Mouse (Mus musculus) right cerebral cortex, postnatal 36 days (tissue): ENCODE data around the gene Gm10570.
A peak's percentile ranks its signal among the peaks of the same experiment; 100 is the strongest.

Source experiments
- DNase-seq, 2 experiments: peaks; one replicate each; pipeline ENCODE4 v3.0.0; 2022; ENCODE audit warnings: low spot score in 2 of 2, mixed read lengths in 1 of 2

Gm10570 gene

DNA sequence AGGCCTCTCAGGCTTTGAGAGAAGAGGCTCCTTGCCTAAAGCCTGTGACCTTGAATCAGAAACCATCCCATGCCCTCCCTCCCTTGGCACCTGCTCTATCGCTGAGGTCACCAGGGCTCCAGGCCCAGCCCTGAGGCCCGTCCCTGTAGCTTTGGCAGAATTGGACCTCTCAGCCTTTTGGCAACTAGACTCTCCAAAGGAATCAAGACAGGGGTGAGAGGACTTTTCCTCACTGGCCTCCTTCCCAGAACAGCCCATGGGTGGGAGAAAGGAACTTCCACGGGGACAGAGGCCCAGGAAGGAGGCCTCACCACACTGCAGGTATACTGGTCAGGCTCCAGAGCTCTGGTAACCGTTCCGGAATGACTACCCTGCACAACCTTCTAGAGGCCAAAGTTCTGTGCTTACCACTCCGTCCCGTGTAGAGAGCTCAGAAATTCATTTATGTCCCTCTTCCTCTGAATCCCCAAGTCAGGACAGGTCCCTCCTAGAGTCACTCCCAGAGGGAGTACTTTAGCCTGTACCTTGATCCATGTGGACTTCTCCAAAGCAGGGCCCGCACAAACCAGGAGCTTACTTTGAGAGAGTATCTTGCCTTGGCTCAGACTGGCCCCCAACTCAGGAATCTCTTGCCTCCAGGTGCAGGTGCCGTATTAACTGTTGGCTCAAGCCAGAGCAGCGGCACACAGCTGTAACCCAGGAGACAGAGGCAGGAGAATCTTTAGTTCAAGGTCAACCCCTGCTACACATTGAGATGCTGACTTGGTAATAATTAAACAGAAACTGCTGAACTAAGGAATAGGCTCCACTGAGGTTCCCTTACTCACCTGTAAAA lies 1.5 kb downstream of the Gm10570 start:
- DNase-seq = no peak

DNA sequence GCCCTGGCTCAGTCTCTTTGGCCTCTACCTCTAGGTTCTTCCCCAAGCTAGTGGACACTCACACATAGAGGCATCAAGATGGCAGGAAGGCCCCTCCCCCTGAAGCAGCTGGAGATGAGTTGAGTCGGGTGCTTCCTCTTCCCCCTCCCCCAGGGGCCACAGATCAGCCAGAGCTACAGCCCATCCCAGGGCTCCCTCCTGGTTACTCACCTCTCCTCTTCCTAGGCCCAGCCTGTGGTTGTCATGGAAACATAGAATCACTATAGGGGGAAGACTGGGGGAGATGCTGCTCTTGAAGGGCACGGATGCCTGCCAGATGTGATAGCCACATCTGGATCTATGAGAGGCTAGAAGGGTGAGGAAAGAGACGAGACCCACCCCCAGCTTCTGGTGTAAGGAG lies 3.7 kb downstream of the Gm10570 start:
- no peak for DNase-seq

DNA sequence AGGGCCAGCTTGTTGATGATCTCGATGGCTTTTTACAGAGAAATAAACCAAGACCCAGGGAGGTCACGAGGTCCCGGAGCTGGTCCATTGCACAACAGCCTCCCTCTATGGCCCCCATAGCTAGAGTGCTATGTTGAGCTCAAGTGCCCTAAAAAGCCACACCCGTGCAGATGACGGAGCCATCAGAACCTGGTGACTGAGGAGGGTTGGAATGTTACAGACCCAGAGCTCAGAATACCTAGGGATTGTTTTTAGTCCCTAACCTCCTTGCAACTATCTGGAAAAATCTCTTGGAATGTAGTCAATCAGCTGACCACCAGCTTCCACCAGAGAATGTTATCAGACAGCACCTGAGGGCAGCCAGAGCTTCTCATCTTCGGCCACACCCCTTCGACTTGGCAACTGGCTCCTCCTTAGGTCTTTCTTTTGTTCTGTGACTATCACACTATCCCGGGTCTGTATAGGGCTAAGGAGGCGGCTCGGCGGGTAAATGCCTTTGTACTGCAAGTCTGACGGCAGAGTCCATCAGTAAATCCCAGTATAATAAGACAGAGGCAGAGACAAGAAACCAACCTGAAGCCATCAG lies 6.1 kb downstream of the Gm10570 start:
- DNase-seq = no peak

DNA sequence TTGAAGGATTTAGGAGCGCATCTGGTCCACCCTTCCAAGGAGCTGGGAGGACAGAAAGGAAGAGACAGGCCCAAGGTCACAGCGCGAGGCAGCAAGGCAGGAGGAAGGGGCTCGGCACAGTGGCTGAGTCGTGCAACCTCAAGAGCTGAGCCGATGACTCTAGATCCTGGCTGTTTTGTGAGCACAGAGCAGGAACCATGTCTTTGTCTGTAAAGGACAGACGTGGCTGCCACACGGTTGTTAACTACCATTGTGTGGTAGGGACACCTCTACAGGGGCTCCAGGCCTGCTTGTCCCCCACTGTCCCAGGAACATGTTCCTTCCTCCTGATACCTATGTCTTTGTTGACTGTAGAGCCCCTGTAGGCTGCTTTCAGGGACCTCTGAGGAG lies 8.8 kb downstream of the Gm10570 start:
- no peak for DNase-seq

DNA sequence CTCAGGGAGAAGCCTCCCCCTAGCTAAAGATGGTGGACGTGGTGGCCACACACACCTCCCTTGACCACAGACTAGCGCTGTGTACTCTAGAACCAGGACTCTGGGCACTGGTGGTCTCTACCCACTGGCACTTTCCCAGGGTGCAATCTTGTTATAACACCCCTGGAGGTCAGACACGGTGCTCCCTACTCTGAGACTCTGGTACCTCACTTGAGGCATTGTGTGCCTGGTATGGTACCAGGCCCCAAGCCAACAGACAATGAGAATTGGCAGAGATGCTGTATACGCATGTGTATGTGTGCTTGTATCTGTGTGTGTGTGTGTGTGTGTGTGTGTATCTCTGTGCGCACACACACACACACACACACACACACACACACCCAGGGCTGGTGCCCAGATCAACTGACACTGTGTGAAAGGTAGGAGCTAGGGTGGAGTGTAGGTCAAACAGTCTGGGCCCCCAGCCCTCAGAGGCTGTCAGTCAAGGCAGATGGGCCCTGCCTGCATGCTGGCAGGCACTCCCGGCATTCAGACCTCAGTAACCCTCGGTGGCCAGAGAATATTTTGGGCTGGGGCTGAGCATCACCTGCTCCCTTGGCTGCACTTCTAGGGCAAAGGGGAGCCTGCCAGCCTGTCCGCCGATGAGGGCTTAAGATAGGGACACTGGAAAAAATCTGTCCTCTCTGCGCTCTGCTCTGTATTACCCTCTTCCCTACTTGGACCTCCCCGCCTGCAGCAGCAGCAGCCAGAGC lies 9.4 kb downstream of the Gm10570 start:
- no peak for DNase-seq

DNA sequence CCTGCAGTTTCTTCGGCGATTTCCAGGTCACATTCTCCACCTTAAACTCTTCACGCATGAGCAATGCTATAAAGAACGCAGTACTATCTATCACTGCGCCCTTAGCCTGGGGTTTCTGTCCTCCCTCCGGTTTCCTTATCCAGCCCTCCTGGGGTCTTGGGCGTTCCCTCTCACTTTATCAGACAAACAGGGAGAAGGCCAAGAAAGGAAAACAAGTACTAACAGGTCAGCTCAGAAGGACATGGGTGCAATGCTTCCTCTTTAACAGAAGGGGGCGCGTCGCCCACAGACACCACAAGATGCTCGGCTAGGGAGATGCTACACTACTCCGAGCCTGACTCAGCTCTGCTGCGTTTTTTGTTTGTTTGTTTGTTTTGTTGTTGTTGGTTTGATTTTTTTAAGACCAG lies 11.3 kb downstream of the Gm10570 start:
- DNase-seq = no peak

DNA sequence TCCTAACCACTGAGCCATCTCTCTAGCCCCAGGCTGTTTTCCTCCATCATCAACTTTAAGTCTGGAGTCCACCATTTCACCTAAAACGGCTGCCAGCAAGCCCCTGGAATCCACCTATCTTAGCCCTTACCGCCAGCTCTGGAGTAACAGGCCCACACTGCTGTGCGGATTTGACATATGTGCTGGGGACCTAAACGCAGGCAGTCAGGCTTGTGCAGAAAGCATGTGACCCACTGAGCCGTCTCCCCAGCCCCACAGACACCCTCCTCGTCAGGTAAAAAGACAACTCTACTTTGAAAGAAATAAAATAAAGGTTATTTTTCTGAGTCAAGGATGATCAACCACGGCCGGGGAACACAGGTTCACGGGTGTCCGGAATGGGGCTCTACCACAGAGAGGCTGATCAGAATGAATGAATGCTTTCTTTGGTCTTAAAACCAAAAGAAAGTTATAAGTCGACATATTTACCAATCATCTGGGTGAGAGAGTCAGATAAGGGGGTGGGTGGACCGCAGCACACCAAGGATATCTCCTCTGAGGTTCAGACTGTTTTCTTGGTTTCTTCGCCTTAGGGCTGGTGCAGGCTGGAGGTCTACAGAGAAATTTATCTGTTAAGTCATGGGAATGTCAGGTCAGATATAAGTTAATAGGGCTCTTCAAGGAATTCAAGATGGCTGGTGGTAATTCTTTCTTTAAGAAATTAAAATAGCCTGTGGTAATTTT lies 12.1 kb downstream of the Gm10570 start:
- DNase-seq = no peak

DNA sequence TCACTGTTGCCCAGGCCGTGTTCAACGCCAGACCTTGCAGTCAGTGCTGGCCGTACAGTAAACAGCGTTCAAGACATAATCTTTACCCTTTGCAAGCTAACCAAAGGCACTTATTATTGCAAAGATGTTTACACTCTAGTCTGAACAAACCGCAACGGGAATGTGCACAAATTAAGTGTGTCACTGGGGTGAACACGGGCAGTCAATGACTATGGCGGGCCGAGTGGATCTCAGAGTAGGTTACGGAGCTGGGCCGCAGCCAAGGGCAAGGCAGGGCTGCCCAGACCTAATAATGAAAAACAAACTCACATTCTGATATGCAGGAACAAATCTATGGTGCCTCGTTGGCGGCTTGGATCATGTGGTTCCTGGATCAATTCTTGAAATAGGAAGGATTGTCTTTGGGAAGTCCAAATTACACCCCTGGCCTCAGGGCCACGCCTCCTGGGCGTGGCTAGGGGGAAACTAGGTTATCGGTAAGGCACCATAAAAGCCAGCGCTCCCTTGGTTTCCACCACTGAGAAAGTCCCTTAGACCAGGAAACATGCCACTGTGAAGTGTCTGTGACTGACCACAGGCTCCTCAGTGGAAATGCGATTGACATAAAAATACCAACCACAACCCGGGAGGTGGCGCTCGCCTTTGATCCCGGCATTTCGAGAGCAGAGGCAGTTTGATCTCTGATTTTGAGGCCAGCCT lies 13.3 kb downstream of the Gm10570 start:
- no peak for DNase-seq

DNA sequence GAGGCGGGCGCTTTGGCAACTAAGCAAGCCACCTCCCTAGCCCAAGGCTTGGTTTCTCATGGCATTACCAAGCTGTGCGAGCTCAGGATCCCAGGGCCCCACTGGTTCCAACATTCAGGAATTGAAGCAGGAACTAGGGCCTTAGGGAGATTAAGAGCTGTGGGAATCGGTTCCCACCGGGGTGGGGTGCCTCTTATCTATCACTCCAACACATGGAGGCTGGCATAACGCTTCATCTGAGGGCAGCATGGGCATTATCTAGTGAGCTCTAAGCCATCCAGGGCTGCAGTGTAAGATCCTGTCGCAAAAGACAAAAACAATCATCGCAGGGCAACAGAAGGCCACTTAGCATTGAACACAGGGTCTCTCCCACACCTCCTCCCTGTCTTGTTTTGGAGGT lies 14.0 kb downstream of the Gm10570 start:
- no peak for DNase-seq

DNA sequence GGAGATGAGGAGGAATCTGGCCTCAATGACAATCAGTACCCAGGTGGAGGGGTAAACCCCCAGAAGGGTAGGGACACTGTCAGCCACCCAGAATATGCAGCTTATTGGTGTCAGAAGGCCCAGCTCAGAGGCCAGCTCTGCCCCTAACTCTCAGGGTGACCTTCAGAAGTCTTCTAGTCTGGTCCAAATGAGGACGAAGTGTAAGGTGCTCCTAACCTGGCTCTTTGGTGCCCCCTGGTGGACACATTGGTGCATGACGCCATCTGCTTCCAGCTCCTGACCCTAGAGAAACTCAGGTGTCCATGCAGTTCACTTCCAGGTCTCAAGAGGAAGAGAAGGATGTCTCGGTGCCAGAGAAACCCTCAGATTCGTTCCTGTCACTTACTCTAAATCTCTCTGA lies 16.2 kb downstream of the Gm10570 start:
- peak in 1 of 2 experiments; percentile 55 for DNase-seq

DNA sequence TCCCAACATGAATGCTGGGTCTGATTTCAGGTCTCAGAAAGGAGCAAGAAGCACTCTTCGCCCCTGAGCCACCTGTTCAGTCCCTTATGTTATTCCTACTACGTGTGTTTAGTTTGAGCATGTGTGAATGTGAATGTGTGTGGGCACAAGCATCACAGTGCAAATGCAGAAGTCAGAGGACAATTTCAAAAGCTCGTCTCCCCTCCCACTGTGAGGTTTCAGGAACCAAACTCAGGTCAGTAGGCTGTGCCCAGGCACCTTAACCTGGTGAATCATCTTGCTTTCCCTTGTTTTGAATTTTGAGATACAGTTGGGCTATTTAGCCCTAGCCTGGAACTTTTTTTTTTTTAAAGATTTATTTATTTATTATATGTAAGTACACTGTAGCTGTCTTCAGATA lies 18.6 kb downstream of the Gm10570 start:
- DNase-seq = no peak

DNA sequence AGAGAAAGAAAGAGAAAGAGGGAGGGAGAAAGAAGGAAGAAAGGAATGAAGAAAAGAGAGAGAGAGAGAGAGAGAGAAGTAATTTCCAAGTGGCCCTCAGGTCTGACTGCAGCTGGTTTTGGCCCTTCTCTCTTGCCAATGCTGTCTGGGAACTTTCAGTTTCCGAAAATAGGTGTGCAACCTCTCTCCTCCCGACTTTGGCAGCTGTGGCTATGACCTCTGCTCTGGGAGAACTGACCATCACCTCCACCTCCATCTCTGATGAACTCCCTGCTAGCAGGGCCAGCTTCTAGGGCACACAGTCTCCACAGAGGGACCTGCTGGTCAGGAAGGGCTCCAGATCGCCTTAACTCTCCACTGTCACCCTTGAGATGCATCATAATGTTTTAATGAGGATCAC lies 21.9 kb downstream of the Gm10570 start:
- no peak for DNase-seq

DNA sequence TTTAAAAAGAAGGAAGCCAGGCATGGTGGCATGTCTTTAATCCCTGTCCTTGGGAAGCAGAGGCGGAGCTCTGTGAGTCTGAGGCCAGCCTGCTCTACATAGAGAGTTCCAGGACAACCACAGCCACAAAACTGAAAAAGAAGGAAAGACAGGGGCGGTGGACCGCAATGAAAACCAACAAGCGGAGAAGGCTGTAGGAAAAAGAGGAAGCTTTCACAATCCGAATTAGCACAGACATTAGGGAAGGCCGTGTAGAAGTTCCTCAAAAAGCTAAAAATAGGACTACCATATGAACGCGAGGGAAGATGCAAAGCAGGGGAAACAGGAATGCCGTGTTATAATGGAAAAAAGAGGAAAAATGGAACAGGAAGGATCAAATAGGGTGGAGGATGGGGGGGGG lies 24.6 kb downstream of the Gm10570 start:
- DNase-seq = no peak

DNA sequence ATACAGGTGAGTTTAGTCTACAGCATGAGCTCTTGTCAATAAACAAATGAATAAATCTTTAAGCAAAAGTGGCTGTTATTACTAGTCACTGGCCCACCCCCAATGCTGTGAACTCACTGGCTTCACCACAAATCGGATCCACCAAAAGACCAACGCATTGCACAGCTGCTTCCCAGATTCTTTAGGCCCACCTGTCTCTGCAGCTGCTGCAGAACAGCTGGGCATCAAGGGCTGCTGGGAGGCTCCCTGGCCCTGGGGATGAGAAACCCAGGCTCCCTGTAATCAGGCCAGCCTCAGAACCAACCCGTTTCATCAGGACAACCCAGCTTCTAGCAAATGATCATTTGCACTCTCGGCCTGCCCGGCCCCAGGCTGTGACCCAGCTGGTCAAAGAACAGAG lies 25.6 kb downstream of the Gm10570 start:
- DNase-seq = no peak

DNA sequence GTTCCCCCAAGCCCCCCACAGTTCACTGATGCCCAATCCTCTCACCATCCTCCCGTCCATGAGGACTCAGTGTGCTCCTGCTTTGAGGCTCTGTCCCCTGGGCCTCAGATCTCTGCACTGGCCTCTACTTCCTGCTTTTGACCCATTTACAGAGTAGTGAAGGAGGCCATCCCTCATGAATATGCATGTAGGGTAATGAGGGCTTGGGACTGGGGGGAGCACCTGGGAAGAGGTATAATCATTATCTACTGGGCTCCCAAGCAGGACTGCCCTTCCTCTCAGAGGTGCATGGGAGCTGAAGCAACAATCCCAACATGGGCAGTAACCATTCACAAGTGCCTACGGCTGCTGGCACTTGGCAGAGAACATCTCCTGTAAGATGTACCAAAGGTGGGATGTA lies 29.4 kb downstream of the Gm10570 start, which contains the start of gene Serinc2:
TSS of gene Serinc2 (minus strand) at position 101 of the 400 bp plus-strand sequence.
- no peak for DNase-seq

DNA sequence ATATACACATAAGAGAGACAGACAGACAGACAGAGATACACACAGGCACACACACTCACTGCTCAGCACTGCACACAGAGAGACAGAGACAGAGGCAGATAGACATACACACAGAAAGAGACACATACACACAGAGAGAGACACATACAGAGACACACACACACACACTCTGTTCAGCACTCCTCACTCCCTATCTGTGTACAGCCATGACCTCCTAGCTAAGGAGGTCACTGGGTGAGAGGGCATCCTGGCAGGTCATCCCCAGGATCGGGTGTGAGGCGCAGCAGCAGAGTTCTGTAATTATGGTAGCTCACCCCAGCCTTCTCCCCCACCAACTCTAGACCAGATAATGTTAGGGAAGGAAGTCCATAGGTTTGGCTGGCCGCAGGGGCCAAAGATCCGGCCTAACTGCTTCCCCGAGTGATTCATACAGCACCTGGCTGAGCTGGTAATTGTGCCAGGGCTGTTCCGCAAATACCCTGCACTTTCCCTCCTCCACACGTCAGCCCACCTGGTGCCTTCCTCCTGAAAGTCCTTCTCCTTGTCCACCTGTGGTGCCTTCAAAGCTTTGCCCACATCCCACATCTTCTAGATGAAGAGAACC lies 31.8 kb downstream of the Gm10570 start:
- no peak for DNase-seq

DNA sequence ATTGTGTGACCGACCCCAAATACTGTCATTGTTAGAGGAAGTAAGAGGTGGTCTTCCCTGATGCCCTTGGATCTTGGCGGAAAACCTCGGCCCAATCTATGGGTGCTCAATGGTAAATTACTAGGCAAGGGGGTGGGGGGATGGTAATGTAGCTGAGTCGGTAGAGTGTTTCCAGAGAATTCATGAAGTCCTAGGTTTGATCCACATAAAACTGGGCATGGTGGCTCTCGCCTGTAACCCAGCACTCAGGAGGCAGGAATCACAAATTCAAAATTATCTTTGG lies 32.7 kb downstream of the Gm10570 start:
- no peak for DNase-seq

DNA sequence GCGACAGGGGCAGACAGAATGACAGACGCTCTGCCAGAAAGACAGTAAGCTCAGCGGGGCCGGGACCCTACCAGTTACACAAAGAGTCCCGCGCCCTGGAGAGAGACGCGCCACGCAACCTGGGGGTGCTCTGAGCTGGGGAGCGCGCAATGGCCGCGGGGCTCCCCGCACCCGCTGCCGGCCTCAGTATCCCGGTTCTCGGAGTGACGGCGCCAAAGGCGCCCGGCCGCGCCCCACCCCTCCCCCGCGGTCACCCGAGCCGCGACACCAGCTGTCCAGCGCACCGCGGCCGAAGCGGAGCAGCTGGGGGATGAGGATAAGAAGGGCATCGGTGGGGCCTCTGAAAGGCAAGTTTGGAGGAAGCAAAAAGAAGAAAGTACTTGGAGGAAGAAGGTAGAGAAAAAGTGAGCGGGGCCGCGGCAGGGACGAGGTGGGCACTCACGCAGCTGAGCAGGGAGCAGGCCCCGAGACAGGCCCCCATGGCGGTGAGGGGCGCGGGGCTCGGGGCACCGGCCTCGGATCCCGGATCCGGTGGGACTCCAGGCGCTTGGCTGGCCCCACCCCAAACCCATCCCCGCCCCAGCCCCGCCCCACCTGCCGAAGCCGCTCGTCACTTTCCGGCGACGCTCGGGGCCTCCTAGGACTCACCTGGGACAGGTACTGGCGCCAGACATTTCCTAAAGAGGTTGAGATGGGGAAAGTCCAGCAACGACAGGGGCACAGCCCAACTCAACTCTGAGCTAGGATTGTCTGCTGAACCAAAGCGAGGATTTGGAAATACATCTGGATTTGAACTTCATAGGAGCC lies 33.3 kb downstream of the Gm10570 start:
- DNase-seq = no peak

DNA sequence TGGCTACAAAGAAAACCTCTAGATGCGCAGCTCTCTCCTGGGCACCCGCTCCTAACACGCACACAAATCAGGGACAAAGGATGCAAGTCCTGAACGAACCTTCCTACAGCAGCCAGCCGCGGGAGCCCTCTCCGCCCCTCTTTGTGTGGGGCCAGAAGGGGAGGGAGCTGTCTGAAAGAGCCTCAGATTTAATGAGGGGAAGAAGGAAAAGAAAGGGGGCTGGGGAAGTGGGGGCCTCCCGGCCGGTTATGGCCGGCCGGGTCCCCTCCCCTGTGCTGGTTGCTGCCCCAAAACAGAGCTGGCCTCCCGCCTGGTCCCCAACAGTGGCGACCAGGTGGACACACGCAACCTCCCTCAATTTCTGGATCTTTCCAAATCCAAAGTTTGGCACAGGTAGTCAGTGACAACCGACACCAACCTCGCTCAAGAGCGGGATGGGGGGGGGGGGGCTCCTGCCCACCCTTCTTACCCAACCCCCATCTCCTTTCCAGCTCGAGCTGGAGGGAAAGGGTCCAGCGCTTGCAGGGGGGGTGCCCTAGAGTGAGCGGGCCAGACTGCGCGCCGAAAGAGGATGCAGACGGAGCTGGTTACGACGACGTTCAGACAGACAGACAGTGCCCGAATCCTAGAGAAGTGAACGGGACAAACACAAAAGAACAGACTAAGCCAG lies 34.0 kb downstream of the Gm10570 start:
- DNase-seq = no peak
